Comparison of ENCODE assay signal across 14 mouse cellular contexts in genomic region chrX:150549639-150550038, GRCm38 (mm10). TPM values are rescaled to one million over a fixed set of nuclear protein-coding genes. Genes with fewer than 3 reads are reported as not detected.
DNase-seq lines count a peak whose midpoint lies in the region; ATAC-seq and TF ChIP-seq lines count a peak whose summit lies in the region.
"Had no signal": no experiment of that assay in that cellular context is flagged by ENCODE, and none has a peak within 500 bp of the region (broad histone marks: within the 10 kb centered on the region; RNA-seq: fewer than 3 reads in every experiment).

No protein-coding gene starts in this region.

- no peaks in the 10 kb centered on the region for H3K4me1 ChIP-seq in heart, embryonic 13.5 days
- peaks cover 12% of the 10 kb centered on the region for H3K4me1 ChIP-seq in liver, adult 2 months (ENCODE audit: control insufficient read depth, insufficient read depth, low read length)
- H3K4me1 ChIP-seq in neural tube, embryonic 15.5 days, result no peaks in the 10 kb centered on the region
- no peaks in the 10 kb centered on the region for H3K4me1 ChIP-seq in forebrain, embryonic 10.5 days

- H3K9ac ChIP-seq in heart, embryonic 13.5 days, result no peak overlapping the region
- no peak overlapping the region for H3K9ac ChIP-seq in liver, adult 2 months (ENCODE audit: low read depth, low read length)
- H3K9ac ChIP-seq in neural tube, embryonic 15.5 days (replicated peaks), result no peak overlapping the region
- H3K9ac ChIP-seq: lung, embryonic 14.5 days had no signal

- peaks cover 11% of the 10 kb centered on the region for H3K36me3 ChIP-seq in heart, embryonic 13.5 days
- peaks cover 4% of the 10 kb centered on the region; the same call in 1 of the 2 replicates for H3K36me3 ChIP-seq in liver, adult 2 months (ENCODE audit: control insufficient read depth, insufficient read depth, low read length)
- H3K36me3 ChIP-seq in neural tube, embryonic 15.5 days, result no peaks in the 10 kb centered on the region
- peaks cover 41% of the 10 kb centered on the region for H3K36me3 ChIP-seq in forebrain, embryonic 10.5 days (replicated peaks)

- WGBS in heart, embryonic 13.5 days, result 62% methylated on average over 3 of the region's 3 CpGs
- WGBS in liver, adult 2 months, result 87% methylated on average over 3 of the region's 3 CpGs
- WGBS in neural tube, embryonic 15.5 days, result 98% methylated on average over 3 of the region's 3 CpGs
- WGBS in forebrain, embryonic 10.5 days, result 84% methylated on average over 3 of the region's 3 CpGs

- TF ChIP-seq CTCF in liver, adult 2 months (IDR thresholded peaks at IDR 0.05; ENCODE audit: low read depth, low read length), result no peak

- no peak for TF ChIP-seq POLR2A in liver, adult 2 months (IDR thresholded peaks at IDR 0.05; ENCODE audit: extremely low read depth, insufficient read depth, low read length)

- H3K27ac ChIP-seq in heart, embryonic 13.5 days (replicated peaks), result no peak overlapping the region
- H3K27ac ChIP-seq in liver, adult 2 months (replicated peaks; ENCODE audit: insufficient read depth, low read depth, low read length), result peak overlapping the region; percentile 8; the same call in 1 of the 2 replicates
- H3K27ac ChIP-seq in neural tube, embryonic 15.5 days (replicated peaks), result no peak overlapping the region
- no peak overlapping the region for H3K27ac ChIP-seq in forebrain, embryonic 10.5 days
- H3K27ac ChIP-seq: left cerebral cortex, adult 2 months had no signal

- H3K9me3 ChIP-seq in heart, embryonic 13.5 days, result no peaks in the 10 kb centered on the region
- H3K9me3 ChIP-seq in neural tube, embryonic 15.5 days (replicated peaks), result no peaks in the 10 kb centered on the region
- H3K9me3 ChIP-seq in forebrain, embryonic 10.5 days, result no peaks in the 10 kb centered on the region

- no peaks in the 10 kb centered on the region for H3K79me2 ChIP-seq in liver, adult 2 months (ENCODE audit: control insufficient read depth, insufficient read depth, low read length)

- H3K4me2 ChIP-seq in heart, embryonic 13.5 days, result peak overlapping the region; percentile 36; the same call in 1 of the 2 replicates
- H3K4me2 ChIP-seq in neural tube, embryonic 15.5 days, result no peak overlapping the region
- H3K4me2 ChIP-seq: lung, embryonic 14.5 days; midbrain, embryonic 11.5 days had no signal

- no peak overlapping the region for H3K4me3 ChIP-seq in heart, embryonic 13.5 days
- H3K4me3 ChIP-seq in liver, adult 2 months (ENCODE audit: insufficient read depth, low read depth, low read length), result no peak overlapping the region
- H3K4me3 ChIP-seq in neural tube, embryonic 15.5 days (replicated peaks), result no peak overlapping the region
- no peak overlapping the region for H3K4me3 ChIP-seq in forebrain, embryonic 10.5 days
- H3K4me3 ChIP-seq: left cerebral cortex, adult 2 months had no signal

- ATAC-seq in heart, embryonic 13.5 days (ENCODE audit: extremely low read depth, insufficient number of reproducible peaks, low FRiP score, low TSS enrichment), result peak; percentile 63
- ATAC-seq in neural tube, embryonic 15.5 days (ENCODE audit: low FRiP score), result no peak

- H3K27me3 ChIP-seq in heart, embryonic 13.5 days (replicated peaks), result no peaks in the 10 kb centered on the region
- no peaks in the 10 kb centered on the region for H3K27me3 ChIP-seq in liver, adult 2 months (ENCODE audit: control insufficient read depth, insufficient read depth, low read length)
- peaks cover 4% of the 10 kb centered on the region; the same call in 1 of the 2 replicates for H3K27me3 ChIP-seq in neural tube, embryonic 15.5 days (replicated peaks)
- H3K27me3 ChIP-seq in forebrain, embryonic 10.5 days (ENCODE audit: poor library complexity, severe bottlenecking), result peaks cover 72% of the 10 kb centered on the region

- no peak for DNase-seq in heart, postnatal 14 days
- DNase-seq in c-Kit-negative CD71-positive TER-119-positive erythroid progenitor cells, embryonic 14.5 days (ENCODE audit: low read depth, low spot score), result peak; percentile 84
- DNase-seq in liver, adult 2 months (ENCODE audit: extremely low read depth, low read depth, low spot score), result peak; percentile 18
- DNase-seq in spleen, postnatal 10 days (ENCODE audit: low spot score in 2 of 2), result peak; percentile 43 to 78
- no peak for DNase-seq in urinary bladder, postnatal 4 days (ENCODE audit: low spot score in 2 of 2)
- no peak for DNase-seq in forebrain, embryonic 10.5 days (ENCODE audit: extremely low spot score, low spot score)
- DNase-seq: gastrocnemius, postnatal 10 days; kidney, postnatal 36 days; lung, embryonic 14.5 days; right cerebral cortex, adult 18-20 months had no signal

- intact Hi-C loops in heart, postnatal 14 days (cut with DNase I), result no loop called here

RNA-seq across cellular contexts. Expression of gene Alas2, which starts 2.5 kb away (rescaled TPM):
- 180 and 307 TPM in 2 replicates for polyA plus RNA-seq in heart, embryonic 13.5 days (2015; fragmentation: Nextera tagmentation; extraction: Ambion mirVana)
- total RNA-seq in heart, postnatal 14 days (2021), result 100 to 1,000 TPM; 329 to 474 TPM
- 15.8 and 28.4 TPM in 2 replicates for total RNA-seq in liver, adult 2 months (2014; rRNA removed)
- polyA plus RNA-seq in liver, adult 2 months (2012; rRNA removed), result 41.1 and 48.4 TPM in 2 replicates
- polyA plus RNA-seq in neural tube, embryonic 15.5 days (2015; fragmentation: Nextera tagmentation; extraction: Ambion mirVana), result 37.6 and 48.9 TPM in 2 replicates
- 60.2 and 79.0 TPM in 2 replicates for polyA plus RNA-seq in forebrain, embryonic 10.5 days (2016; fragmentation: Nextera tagmentation; extraction: Ambion mirVana)

RNA-seq across cellular contexts. Expression of gene Pfkfb1, which starts 38.4 kb away (rescaled TPM):
- polyA plus RNA-seq in heart, embryonic 13.5 days (2015; fragmentation: Nextera tagmentation; extraction: Ambion mirVana), result 5.3 and 5.7 TPM in 2 replicates
- total RNA-seq in heart, postnatal 14 days (2021), result 1 to 10 TPM; 3.3 to 6.0 TPM
- 23.8 and 31.6 TPM in 2 replicates for total RNA-seq in liver, adult 2 months (2014; rRNA removed)
- polyA plus RNA-seq in liver, adult 2 months (2012; rRNA removed), result 21.2 and 23.5 TPM in 2 replicates
- polyA plus RNA-seq in neural tube, embryonic 15.5 days (2015; fragmentation: Nextera tagmentation; extraction: Ambion mirVana), result 4.5 and 4.9 TPM in 2 replicates
- polyA plus RNA-seq in forebrain, embryonic 10.5 days (2016; fragmentation: Nextera tagmentation; extraction: Ambion mirVana), result 7.2 and 7.9 TPM in 2 replicates

RNA-seq across cellular contexts. Expression of gene Apex2, which starts 40.0 kb away (rescaled TPM):
- polyA plus RNA-seq in heart, embryonic 13.5 days (2015; fragmentation: Nextera tagmentation; extraction: Ambion mirVana), result 12.8 TPM in 2 replicates
- 1 to 10 TPM; 5.8 to 6.7 TPM for total RNA-seq in heart, postnatal 14 days (2021)
- 9.3 and 10.7 TPM in 2 replicates for total RNA-seq in liver, adult 2 months (2014; rRNA removed)
- 5.6 and 5.7 TPM in 2 replicates for polyA plus RNA-seq in liver, adult 2 months (2012; rRNA removed)
- 16.1 and 17.2 TPM in 2 replicates for polyA plus RNA-seq in neural tube, embryonic 15.5 days (2015; fragmentation: Nextera tagmentation; extraction: Ambion mirVana)
- 27.7 and 30.6 TPM in 2 replicates for polyA plus RNA-seq in forebrain, embryonic 10.5 days (2016; fragmentation: Nextera tagmentation; extraction: Ambion mirVana)

Comparison
In these comparisons a context has a peak if more than half of its experiments do, and no peak if none do; other contexts are left out.
1. DNase-seq: peak in c-Kit-negative CD71-positive TER-119-positive erythroid progenitor cells, embryonic 14.5 days (single experiment), liver, adult 2 months (single experiment) and spleen, postnatal 10 days (2 of 2); none in heart, postnatal 14 days (0 of 2), urinary bladder, postnatal 4 days (0 of 2) and forebrain, embryonic 10.5 days (single experiment).